Mouse (Mus musculus): ENCODE measurements around the gene Ghrl. TPM values are rescaled to one million over a fixed set of nuclear protein-coding genes. Genes with fewer than 3 reads are reported as not detected.
"Not testable (repeated sequence)": the region's sequence is repeated elsewhere in the genome, so short reads cannot be mapped to it uniquely, and the experiment has no call there.

Gene Ghrl
- total RNA-seq, 2 experiments from 2014 or later = not detected

DNA sequence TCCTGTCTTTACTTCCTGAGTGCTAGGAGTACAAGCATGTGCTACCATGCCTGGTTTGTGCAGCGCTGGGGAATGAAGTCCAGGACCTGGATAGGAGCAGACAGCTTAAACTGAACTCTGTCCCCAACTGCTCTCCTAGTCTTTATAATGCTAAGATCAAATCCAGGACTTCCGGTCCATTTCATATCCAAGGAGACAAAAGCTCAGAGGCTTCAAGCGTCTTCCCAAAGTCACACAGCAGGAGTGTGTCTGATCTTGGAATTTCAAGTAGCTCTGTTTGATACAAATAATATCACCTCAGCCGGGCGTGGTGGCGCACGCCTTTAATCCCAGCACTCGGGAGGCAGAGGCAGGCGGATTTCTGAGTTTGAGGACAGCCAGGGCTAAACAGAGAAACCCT, 43.7 kb downstream of the Ghrl start:
- intact Hi-C loops (cut with DNase I) = no loop called here
- DNase-seq (ENCODE audit: low spot score in 2 of 2) = no peak

- no peak for DNase-seq (ENCODE audit: low spot score in 2 of 2)
- intact Hi-C loops (cut with DNase I) = no loop called here
These were observed 44.4 kb downstream of the Ghrl start for GRCm38 (mm10) chr6:113675234-113675633.

- intact Hi-C loops (cut with DNase I) = no loop called here
- DNase-seq (ENCODE audit: low spot score in 2 of 2) = no peak
These were observed 46.7 kb downstream of the Ghrl start for GRCm38 (mm10) chr6:113672989-113673388.

GRCm38 (mm10) chr6:113672029-113672428, 47.7 kb downstream of the Ghrl start:
- DNase-seq (ENCODE audit: low spot score in 2 of 2); intact Hi-C loops (cut with DNase I): not testable (repeated sequence)

GRCm38 (mm10) chr6:113669821-113670220, 49.9 kb downstream of the Ghrl start:
- intact Hi-C loops (cut with DNase I) = no loop called here
- no peak for DNase-seq (ENCODE audit: low spot score in 2 of 2)

GRCm38 (mm10) chr6:113668287-113669154, 51.2 kb downstream of the Ghrl start:
- DNase-seq (ENCODE audit: low spot score in 2 of 2) = no peak

GRCm38 (mm10) chr6:113667611-113668122, 52.0 kb downstream of the Ghrl start:
- DNase-seq (ENCODE audit: low spot score in 2 of 2) = no peak
- intact Hi-C loops (cut with DNase I) = no loop called here

More at GRCm38 (mm10) chr6:113668287-113669154, 51.2 kb downstream of the Ghrl start:
- intact Hi-C loops (cut with DNase I) = no loop called here

Small RNA genes lying within 50 kb of the gene (microRNA-seq; reads per million reads assigned to microRNA genes)
- gene Mir7042 = 2.1 to 2.7 reads per million in 2 experiments

Other genes with a start within 250 kb of the Ghrl start
- gene Il17rc, start 248.5 kb downstream of the Ghrl start, total RNA-seq (2021) = 1 to 10 TPM; 3.9 to 5.4 TPM
- gene Creld1, start 236.6 kb downstream of the Ghrl start, total RNA-seq (2021) = 100 to 1,000 TPM; 107 to 111 TPM
- 10 to 100 TPM; 48.0 to 48.6 TPM for gene Prrt3, start 217.9 kb downstream of the Ghrl start, total RNA-seq (2021)
- 10 to 100 TPM; 85.3 to 86.4 TPM for gene Emc3, start 188.2 kb downstream of the Ghrl start, total RNA-seq (2021)
- 1 to 10 TPM; 2.2 to 3.2 TPM for gene Fancd2, start 188.2 kb downstream of the Ghrl start, total RNA-seq (2021)
- under 1 TPM in 1 of 2 experiments, not detected in 1; 0.42 TPM for gene Fancd2os, start 119.2 kb downstream of the Ghrl start, total RNA-seq (2021)
- gene Brk1, start 115.1 kb downstream of the Ghrl start, total RNA-seq (2021) = 100 to 1,000 TPM; 236 to 243 TPM
- 10 to 100 TPM; 48.4 to 51.9 TPM for gene Vhl, start 95.9 kb downstream of the Ghrl start, total RNA-seq (2021)
- 10 to 100 TPM; 19.5 to 23.5 TPM for gene Irak2, start 81.4 kb downstream of the Ghrl start, total RNA-seq (2021)
- 10 to 100 TPM; 70.4 to 71.4 TPM for gene Tatdn2, start 22.8 kb downstream of the Ghrl start, total RNA-seq (2021)
- 10 to 100 TPM; 75.4 to 78.0 TPM for gene Sec13, start 20.9 kb upstream of the Ghrl start, total RNA-seq (2021)

All from left cerebral cortex, postnatal 14 days (tissue).